Mouse (Mus musculus) kidney, postnatal 0 days (tissue): ENCODE results near the gene Lipe. TPM values are rescaled to one million over a fixed set of nuclear protein-coding genes. Genes with fewer than 3 reads are reported as not detected.

Experiments used
- ATAC-seq: fragments of 200-750 bp; cut with Nextera tagmentation; replicated peaks from 2 replicates; pipeline ENCODE4 v1.8.0; 2017; ENCODE audit warnings: low read depth, moderate number of reproducible peaks, moderate TSS enrichment, moderate library complexity; ENCODE audit not compliant: low FRiP score
- DNase-seq: peaks from one replicate; pipeline ENCODE4 v3.0.0-alpha.2; 2016; ENCODE audit warnings: low spot score
- H3K27ac ChIP-seq: fragments of 300-500 bp; sonication (generic); 2 replicates; pipeline ENCODE4 v1.5.1; 2014; ENCODE audit warnings: mild to moderate bottlenecking
- H3K27me3 ChIP-seq: fragments of 300-500 bp; sonication (generic); 2 replicates; pipeline ENCODE4 v1.6.1; 2014; ENCODE audit warnings: low read length, mixed read lengths; ENCODE audit not compliant: insufficient read depth
- H3K36me3 ChIP-seq: fragments of 300-500 bp; sonication (generic); 2 replicates; pipeline ENCODE4 v1.6.1; 2014; ENCODE audit warnings: low read length, mixed read lengths; ENCODE audit not compliant: insufficient read depth
- H3K4me1 ChIP-seq: fragments of 300-500 bp; sonication (generic); replicated peaks from 2 replicates; pipeline ENCODE4 v1.6.1; 2014; ENCODE audit warnings: antibody characterized with exemption, low read length, mixed read lengths; ENCODE audit not compliant: insufficient read depth
- H3K4me2 ChIP-seq: fragments of 300-500 bp; sonication (generic); 2 replicates; pipeline ENCODE4 v1.6.1; 2014; ENCODE audit warnings: mild to moderate bottlenecking, low read length, moderate library complexity, mixed read lengths
- H3K4me3 ChIP-seq: fragments of 300-500 bp; sonication (generic); replicated peaks from 2 replicates; pipeline ENCODE4 v1.5.1; 2014; ENCODE audit warnings: low read depth, low read length
- H3K9ac ChIP-seq: fragments of 300-500 bp; sonication (generic); 2 replicates; pipeline ENCODE4 v1.6.1; 2014; ENCODE audit warnings: low read depth, low read length
- H3K9me3 ChIP-seq: fragments of 300-500 bp; sonication (generic); replicated peaks from 2 replicates; pipeline ENCODE4 v1.6.1; 2016; ENCODE audit warnings: low read length, inconsistent platforms, mixed read lengths
- CTCF ChIP-seq: IDR thresholded peaks from 2 replicates; pipeline ENCODE4 v1.5.1; 2016; ENCODE audit warnings: antibody characterized with exemption, low read depth, mild to moderate bottlenecking, moderate library complexity
- WGBS: fragments of 180-500 bp; shearing (Covaris S2); extraction: QIAGEN DNeasy Blood & Tissue Kit; methylation state at CpG from one replicate; pipeline ENCODE4 v1.1.7; 2014; 5-methylcytosine and 5-hydroxymethylcytosine counted together
- polyA plus RNA-seq: library from polyadenylated mRNA; unstranded; fragments of >200 nt; fragmentation: Nextera tagmentation; extraction: Ambion mirVana; gene quantifications from 2 replicates; pipeline ENCODE4 v1.2.1, GENCODE M21; 2015

Gene Lipe
- polyA plus RNA-seq, 1 experiment from 2014 or later = 6.4 TPM

DNA sequence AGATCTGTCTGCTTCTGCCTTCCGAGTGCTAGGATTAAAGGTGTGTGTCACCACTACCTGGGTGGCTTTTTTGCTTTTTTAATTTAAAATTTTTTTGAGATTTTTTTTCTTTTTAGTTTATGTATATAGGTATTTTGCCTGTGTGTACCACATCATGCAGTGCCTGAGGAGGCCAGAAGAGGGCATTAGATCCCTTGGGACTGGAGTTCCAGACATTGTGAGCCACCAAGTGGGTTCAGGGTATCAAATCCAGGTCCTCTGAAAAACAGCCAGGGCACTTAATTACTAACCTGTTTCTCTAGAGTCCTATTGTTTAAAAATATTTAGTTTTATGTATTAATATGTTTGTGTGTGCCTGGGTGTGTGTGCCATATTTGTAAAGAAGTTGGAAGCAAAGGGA, 19.1 kb upstream of the Lipe start:
- Histone ChIP-seq H3K4me3 (no peak overlapping the region), H3K27me3 (no peaks in the 10 kb centered on the region), H3K9me3 (no peaks in the 10 kb centered on the region), H3K4me1 (no peaks in the 10 kb centered on the region), H3K9ac (no peak overlapping the region), H3K27ac (no peak overlapping the region), H3K36me3 (no peaks in the 10 kb centered on the region), H3K4me2 (no peak overlapping the region)
- DNase-seq (no peak), ATAC-seq (no peak)
- peak; percentile 69 for TF ChIP-seq CTCF
- WGBS = 83% methylated on average over 1 of the region's 1 CpGs

DNA sequence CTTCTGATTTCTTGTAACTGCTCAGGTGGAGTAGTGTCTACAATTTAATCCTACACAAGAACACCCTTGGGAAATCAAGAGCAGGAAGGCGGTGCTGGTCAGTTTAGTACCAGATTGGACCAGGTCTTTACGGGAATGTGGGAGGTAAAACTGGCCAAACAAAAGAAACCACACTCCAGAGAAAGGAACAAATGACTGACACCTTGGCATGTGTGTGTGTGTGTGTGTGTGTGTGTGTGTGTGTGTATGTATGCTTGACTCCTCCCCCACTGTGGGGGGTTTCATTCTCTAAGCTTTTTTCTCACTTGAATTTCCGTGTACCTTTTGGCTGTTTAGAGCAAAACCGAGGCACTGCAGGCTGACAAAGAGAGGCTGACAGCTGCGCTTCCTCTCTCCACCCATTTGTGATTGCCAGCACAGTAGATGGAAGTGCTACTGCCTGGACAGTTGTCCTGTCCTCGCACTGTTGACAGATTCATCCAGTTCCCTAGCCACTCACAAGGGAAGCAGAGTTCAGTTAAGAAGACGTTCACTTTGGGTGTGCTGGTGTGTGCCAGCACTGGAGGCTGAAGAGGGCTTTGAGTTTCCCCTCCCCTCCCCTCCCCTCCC, 14.4 kb upstream of the Lipe start, which contains the start of gene Cxcl17:
Cxcl17 (minus strand) TSS at position 54 of the 609 bp plus-strand sequence.
- Histone ChIP-seq H3K4me3 (no peak within 1 kb of the TSS), H3K9me3 (no peaks in the 10 kb centered on the region), H3K4me2 (no peak within 1 kb of the TSS), H3K27ac (no peak within 1 kb of the TSS), H3K4me1 (no peaks in the 10 kb centered on the region), H3K27me3 (no peaks in the 10 kb centered on the region), H3K36me3 (no peaks in the 10 kb centered on the region), H3K9ac (no peak within 1 kb of the TSS)
- WGBS = 35% methylated on average over 7 of the region's 7 CpGs
- TF ChIP-seq CTCF = no peak
- DNase-seq (no peak), ATAC-seq (no peak)

DNA sequence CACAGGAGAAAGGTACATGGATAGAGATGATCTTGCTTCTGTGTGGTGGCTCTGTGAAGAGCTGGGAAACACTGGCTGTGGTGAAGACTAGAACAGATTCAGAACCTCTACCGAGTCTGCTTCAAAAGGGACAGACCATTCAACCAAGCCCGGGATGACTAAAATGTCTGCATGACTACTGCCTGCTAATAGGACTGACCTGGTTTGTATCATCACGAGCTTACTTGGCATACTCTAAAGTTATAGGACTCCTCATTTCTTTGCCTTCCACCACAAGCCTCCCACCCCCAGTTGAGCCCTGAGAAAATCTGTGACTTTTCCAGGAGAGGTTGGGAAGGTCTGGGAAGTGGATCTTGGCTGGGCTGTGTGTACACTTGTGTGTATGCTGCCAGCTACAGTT, 13.4 kb upstream of the Lipe start:
- Histone ChIP-seq H3K36me3 (no peaks in the 10 kb centered on the region), H3K4me2 (no peak overlapping the region), H3K9me3 (no peaks in the 10 kb centered on the region), H3K27ac (no peak overlapping the region), H3K9ac (no peak overlapping the region), H3K4me3 (no peak overlapping the region), H3K4me1 (no peaks in the 10 kb centered on the region), H3K27me3 (no peaks in the 10 kb centered on the region)
- no peak for TF ChIP-seq CTCF
- ATAC-seq (no peak), DNase-seq (no peak)
- WGBS = 90% methylated on average over 3 of the region's 3 CpGs

DNA sequence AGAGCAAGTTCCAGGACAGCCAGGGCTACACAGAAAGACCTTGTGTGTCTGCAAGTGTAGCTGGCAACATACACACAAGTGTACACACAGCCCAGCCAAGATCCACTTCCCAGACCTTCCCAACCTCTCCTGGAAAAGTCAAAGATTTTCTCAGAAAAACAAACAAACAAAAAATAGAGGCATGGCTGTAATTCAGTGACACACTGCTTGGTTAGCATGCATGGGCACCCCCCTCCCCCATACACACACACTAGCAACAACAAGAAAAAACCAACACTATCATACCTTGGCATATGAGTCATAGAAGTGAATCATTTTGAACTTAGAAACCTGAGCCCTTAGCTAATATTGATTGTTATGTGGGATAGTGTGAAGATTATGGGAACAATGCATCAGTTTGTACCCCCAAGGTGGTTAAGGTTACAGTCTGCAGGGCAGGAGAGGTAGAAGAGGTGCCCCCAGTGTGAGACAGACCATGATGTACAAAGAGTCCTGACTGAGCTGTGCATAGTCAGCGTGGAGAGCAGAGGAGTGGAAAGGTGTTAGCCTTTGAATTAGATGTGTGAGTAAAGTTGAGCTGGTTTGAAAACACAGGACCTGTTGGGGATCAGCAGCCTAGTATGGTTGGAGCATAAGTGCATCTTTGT, 12.6 kb upstream of the Lipe start:
- 63% methylated on average over 1 of the region's 1 CpGs for WGBS
- Histone ChIP-seq H3K4me2 (no peak overlapping the region), H3K36me3 (no peaks in the 10 kb centered on the region), H3K4me3 (no peak overlapping the region), H3K27ac (no peak overlapping the region), H3K9ac (no peak overlapping the region), H3K27me3 (no peaks in the 10 kb centered on the region), H3K9me3 (no peaks in the 10 kb centered on the region), H3K4me1 (no peaks in the 10 kb centered on the region)
- DNase-seq (no peak), ATAC-seq (no peak)
- TF ChIP-seq CTCF = no peak

DNA sequence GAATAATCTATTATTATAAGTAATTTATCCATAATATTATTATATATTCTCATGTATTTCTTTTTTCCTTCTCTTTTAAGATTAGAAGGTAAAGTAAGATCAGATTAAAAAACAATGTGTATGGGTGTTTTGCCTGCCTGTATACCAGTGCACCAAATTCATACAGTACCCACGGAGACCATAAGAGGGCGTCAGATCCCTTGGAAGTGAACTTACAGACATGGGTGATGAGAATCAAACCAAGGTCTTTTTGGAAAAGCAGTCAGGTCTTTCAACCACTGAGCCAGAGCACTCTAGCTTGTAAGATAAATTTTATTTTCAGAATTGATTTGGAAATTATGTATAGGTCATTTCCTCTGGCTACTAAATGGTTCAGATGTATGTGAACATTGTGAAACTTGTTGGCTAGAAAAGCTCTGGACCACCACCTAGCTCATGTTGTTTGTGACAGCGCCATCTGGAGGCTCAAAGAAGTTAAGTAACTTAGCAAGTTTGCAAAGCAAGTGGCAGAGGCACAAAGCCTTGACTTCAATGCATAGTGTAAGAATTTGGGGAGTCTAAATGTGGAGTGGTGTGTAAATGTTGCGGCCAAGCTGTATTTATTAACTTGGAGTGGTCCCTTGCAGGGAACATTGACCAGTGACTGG, 10.7 kb upstream of the Lipe start:
- Histone ChIP-seq H3K36me3 (no peaks in the 10 kb centered on the region), H3K9me3 (no peaks in the 10 kb centered on the region), H3K4me1 (no peaks in the 10 kb centered on the region), H3K4me3 (no peak overlapping the region), H3K27me3 (no peaks in the 10 kb centered on the region), H3K9ac (no peak overlapping the region), H3K4me2 (no peak overlapping the region), H3K27ac (no peak overlapping the region)
- peak; percentile 60 for TF ChIP-seq CTCF
- 50% methylated on average over 4 of the region's 4 CpGs for WGBS
- DNase-seq = peak; percentile 73
- ATAC-seq = no peak

DNA sequence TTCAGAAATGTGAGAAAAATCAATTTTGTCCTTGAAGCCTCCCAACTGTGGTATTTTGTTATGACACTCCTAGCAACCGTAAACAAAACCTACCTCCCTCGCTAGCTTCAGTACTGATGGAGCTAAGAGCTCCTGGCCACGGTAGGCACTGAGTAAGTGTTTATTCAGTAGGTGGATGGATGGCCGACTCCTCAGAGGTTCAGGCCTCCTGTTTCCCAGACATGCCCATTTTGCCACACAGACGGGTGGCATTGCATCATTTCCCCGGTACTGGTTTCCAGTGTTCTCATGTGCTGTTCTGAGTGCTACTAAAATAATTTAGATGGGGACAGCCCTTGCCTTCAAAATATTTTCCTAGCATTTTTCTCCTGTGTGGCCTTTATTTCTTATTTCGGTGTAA, 8.0 kb upstream of the Lipe start:
- H3K27me3 ChIP-seq = no peaks in the 10 kb centered on the region
- 85% methylated on average over 7 of the region's 7 CpGs for WGBS

More for the DNA sequence above, 8.0 kb upstream of the Lipe start:
- no peaks in the 10 kb centered on the region for H3K9me3 ChIP-seq
- H3K9ac ChIP-seq = no peak overlapping the region
- no peaks in the 10 kb centered on the region for H3K4me1 ChIP-seq
- no peak for ATAC-seq
- H3K4me2 ChIP-seq = no peak overlapping the region
- H3K4me3 ChIP-seq = no peak overlapping the region
- H3K27ac ChIP-seq = no peak overlapping the region
- no peak for DNase-seq
- TF ChIP-seq CTCF = no peak
- no peaks in the 10 kb centered on the region for H3K36me3 ChIP-seq
